Mouse (Mus musculus) CD4-positive, CD25-positive, alpha-beta regulatory T cell, adult 2 months (primary cell): Measurements from ENCODE around the gene Olfr877.

Experiments
- DNase-seq: peaks from one replicate; pipeline ENCODE4 v3.0.0-alpha.2; 2012; ENCODE audit warnings: low read depth, low spot score

Gene Olfr877

DNA sequence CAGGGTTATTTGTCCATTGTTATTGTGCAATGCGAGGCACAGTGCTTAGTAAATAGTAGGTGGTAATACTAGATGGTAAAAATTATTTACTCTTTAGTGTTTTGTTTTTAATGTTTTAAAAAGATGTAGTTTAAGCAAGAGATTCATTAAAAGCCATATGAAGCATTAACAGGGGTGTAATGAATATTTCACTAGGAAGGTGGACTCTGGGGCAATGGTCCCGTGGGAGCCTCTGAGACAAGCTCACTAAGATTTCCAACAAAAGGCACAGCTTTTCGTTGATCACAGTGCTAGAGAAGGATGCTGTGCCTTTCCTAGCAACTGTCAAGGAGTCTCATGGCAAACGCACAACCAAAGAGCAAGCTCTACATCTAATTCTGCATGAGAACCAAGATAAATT lies at the start of gene Olfr877:
TSS of gene Olfr877 (plus strand) at position 301 of the 400 bp plus-strand sequence.
- no peak for DNase-seq

DNA sequence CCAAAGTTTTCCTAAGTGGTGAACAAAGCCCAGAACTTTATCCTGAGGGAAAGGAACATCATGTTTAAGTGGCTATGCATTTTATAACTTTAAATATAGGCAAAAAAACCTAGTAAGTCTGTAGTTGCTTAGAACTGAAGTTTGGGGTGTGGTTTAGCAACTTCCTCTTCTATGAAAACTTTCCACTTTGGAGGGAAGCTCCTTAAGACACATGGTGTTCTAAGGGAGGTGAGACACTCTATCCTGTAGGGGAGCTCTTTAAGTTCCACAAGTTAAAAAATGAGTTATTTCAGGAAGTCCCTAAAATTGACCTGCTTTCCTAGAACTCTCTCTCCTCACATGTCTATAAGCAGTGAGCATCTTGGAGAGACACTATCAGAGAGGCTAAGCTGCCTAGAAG lies 46.8 kb upstream of the Olfr877 start:
- no peak for DNase-seq

DNA sequence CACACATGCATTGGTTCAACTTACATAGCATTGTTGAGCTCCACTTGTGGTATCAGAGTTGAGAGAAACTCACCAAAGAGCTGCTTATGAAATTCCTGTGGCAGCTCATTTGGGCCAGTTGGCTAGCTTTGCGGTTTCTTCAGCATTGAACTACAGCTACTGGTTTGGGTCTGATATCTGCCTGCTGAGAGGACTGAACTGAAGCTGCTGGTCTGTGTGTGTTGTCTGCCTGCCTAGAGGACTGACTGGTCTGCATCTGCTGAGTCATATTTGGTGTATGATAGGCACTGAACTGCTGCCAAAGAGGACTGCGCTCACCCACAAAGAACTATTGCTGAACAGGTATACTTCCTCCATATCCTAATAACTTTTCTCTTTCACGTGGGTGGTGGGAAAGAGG lies 45.6 kb upstream of the Olfr877 start:
- DNase-seq = no peak

DNA sequence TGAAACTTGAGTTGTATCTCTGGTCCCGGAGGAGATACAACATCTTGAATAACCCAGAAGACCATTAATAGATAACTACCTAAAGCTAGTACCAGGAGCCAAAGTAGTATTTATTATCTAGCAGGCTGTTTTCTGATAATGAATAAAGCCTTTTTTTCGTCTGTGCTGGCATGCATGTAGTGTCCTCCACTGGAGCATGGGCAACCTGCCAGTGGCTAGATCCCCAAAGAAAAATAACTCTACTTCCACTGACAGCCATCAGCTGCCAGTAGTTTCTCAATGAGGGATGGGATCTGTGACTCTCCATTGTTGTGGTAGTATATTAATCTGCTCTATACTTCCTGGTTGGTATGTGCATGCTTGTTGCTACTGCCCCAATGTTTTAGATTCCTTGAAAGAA lies 45.1 kb upstream of the Olfr877 start:
- DNase-seq = no peak

DNA sequence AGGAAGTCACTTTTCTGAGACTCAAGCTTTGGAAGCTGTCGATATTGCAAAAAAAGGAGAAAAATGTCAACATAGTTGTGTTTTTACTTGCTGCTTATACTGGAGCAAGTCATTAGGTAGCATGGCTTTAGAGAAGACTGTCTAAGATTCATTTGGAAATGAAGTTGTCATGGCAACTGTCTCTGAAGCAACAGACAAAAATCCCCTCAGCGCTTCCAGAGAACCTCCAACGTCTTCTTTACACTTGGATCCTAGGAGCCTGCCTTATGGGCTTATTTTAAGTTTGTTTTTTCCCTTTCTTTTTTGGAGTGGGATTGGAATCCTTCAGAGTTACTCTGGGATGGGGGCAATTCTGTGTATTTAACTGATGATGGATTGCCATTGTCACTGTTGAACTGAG lies 39.4 kb upstream of the Olfr877 start:
- no peak for DNase-seq

DNA sequence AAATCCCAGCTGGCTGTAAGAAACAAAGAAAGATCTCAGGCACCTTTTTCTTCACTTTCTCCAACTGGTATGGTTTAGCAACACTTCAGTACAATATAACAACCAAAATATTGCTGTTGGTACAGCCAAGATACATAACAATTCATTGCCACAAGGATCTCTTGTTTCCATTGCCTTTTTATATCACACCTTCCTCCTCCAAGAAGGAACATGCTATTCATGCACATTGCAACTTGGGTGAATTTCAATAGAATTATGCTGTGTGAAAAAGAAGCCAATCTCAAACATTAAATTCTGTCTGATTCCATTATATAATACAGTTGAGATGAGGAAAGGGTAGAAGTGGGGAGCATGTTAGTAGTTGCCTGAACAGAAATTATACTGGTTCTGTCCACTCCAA lies 24.2 kb upstream of the Olfr877 start:
- DNase-seq = no peak

DNA sequence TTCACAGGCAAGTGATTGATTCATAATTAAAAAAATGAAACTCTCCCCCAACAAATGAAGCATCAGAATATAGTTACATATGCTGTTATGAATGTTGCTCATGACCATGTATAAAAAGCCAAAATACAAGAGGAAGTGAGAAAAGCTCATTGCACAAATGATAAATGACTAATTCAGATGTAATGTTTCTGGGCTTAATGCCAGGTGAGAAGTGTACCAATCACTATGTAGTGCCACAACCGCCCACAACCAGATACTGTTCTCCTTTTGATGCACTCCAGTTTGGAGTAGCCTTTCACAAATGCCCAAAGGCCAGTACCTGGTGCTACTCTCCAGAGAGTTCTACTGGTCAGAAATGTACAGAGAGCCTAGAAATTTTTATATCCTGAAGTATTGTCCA lies 20.7 kb upstream of the Olfr877 start:
- DNase-seq = no peak

DNA sequence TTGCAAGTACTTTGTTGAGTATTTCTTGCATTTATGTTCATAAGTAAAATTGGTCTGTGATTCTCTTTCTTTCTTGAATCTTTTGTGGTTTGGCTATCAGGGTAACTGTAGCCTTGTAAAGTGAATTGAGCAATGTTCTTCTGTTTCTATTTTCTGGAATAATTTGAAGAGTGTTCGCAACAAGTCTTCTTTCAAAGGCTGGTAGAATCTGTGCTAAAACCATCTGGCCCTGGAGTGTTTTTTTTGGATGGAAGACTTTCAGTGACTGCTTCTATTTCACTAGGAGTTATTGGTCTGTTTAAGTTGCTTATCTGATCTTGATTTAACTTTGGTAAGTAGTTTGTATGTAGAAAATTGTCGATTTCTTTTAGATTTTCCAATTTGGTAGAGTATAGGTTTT lies 4.8 kb upstream of the Olfr877 start:
- no peak for DNase-seq

DNA sequence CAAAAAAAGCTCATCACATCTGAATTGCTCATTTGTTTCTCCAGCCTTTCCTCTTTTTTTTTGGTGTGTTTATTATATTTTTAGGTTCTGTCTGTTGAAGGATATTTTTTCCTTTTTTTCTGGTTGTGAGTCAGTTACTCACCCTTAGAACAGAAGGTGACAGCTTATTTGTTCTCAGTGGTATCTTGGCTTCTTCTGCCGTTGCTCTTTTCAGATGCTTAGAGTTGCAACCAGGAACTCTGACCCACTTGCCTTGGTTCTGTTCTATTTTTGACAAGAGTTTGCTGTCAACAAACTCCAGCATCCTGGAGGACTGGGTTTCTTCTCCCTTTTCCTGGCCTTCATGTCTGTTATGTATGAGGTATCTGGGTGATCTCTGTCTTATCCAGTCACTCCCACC lies 9.3 kb downstream of the Olfr877 start:
- no peak for DNase-seq

DNA sequence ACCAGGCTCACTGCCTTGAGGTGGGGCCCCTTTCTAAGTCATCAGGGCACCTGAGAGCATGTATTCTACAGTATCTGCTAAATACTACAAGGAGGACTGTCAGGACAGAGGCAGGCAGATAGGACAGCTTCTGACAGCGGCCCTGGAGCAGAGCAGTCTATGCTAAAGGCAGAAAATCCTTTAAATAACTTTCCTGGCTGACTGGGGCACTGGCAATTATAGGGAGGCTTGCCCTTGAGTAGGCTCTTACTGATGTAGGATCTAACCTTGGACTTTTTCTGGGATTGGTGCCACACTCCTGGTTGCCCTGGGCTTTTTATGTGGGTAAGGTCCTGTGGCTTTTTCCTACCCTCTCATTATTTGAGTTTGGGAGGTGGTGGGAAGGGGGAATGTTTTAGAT lies 16.2 kb downstream of the Olfr877 start:
- DNase-seq = no peak

DNA sequence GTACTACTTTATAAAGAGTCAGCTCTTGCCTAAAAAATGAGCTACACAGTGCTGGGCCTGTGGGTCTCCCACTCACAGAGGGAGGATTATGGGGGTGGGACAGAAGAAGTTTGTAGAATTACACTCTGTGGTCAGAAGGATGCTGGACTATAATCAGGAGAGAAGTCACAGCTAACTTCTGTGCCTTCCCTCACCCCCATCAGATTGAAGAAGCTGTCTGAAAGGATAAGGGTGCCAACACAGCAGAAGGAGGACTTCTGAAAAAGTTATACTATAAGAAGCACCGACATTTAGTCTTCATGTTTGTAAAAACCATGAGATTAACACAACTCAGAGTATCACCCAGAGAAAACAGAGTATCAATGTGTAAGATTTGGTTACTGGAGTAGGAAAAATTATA lies 17.0 kb downstream of the Olfr877 start:
- DNase-seq = no peak

DNA sequence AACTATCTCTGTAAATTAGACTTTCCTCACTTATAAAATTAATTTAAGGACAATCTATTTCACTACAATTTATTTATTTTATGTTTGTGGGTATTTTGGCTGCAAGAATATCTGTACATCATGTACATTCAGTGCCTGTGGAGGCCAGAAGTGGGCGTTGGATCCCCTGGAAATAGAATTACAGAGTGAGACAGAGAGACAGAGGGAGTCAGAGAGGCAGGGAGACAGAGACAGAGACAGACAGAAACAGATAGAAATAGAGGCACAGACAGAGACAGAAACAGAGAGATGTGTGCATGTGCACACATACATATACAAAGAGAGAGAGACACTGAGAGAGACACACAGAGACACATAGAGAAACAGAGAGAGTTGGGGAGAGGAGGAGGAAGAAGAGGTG lies 17.5 kb downstream of the Olfr877 start:
- no peak for DNase-seq

DNA sequence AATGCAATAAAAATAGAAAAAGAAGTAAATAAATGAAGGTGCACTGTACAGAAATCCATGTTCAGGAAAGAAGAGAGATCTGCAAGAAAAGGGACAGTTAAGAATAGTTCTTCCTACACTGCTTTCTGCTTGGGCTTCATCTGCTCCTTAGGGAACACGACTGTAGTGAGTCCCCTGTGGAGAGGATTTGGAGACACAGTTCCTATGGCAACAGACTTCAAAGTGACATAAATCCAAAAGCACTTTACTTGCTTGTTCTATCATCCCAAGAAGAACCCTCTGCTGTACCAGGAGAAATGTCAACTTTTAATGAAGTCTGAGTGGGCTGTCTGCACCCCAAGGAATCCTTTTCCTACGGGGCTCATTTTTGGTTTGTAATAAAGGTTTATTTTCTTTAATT lies 36.9 kb downstream of the Olfr877 start:
- DNase-seq = no peak

DNA sequence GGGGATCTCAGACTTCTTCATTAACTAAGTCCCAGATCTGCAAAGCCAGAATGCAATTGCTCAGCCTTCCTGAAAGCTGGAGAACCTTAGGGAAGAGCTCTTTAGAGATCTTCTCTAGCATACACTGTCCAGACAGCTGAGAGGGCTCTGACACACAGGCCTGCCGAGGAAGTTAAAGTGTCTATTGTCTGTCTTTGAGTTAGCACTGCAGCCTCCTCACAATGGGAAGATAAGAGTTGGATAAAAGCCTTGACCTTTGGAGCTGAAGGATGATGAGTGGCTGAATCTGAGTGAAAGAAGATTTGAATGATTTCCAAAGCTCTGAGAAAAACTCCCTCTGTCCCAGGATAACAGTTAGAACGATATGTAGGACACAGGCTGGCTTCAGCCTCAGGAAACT lies 42.6 kb downstream of the Olfr877 start, which contains the start of gene Olfr145:
TSS of gene Olfr145 (plus strand) at position 64 of the 400 bp plus-strand sequence.
- DNase-seq = no peak

DNA sequence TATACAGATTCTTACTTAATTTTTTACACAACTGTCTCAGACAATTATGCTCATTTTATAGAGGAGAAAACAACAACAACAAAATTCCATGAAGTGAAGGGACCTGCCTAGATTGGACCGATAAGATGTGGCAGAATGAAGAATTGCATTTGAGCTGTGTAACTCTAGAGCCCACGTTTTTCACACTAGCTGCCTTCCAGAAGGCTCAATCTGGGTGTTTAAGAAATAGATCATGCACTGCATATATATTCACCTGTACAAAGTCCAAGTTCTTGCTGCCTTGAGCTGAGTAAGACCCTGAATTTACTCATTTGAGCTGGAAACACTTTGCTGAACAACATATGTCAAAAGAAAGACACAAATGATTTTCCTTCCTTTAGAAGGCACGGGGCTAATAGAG lies 51.5 kb downstream of the Olfr877 start:
- DNase-seq = no peak
